Mouse (Mus musculus): ENCODE data around the gene Slc7a15.

- no peak for TF ChIP-seq USF2 (IDR thresholded peaks at IDR 0.05; ENCODE audit: borderline replicate concordance in 1 of 2, insufficient read depth in 1 of 2, low read depth in 1 of 2, low read length in 2 of 2)
- TF ChIP-seq POLR2A (IDR thresholded peaks at IDR 0.05; ENCODE audit: control insufficient read depth in 1 of 2, insufficient read depth in 1 of 2, low read depth in 1 of 2, low read length in 2 of 2, poor library complexity in 1 of 2), result no peak
- TF ChIP-seq CTCF (IDR thresholded peaks at IDR 0.05 in 2 of 3, conservative IDR thresholded peaks at IDR 0.05 in 1 of 3; ENCODE audit: control insufficient read depth in 1 of 3, insufficient read depth in 1 of 3, low read depth in 2 of 3, low read length in 3 of 3, poor library complexity in 1 of 3, severe bottlenecking in 1 of 3), result no peak
- TF ChIP-seq TAL1 (IDR thresholded peaks at IDR 0.05; ENCODE audit: low read length), result no peak
- TF ChIP-seq ZNF384 (IDR thresholded peaks at IDR 0.05; ENCODE audit: low read depth, low read length), result no peak
- no peak for TF ChIP-seq MAZ (IDR thresholded peaks at IDR 0.05; ENCODE audit: low read depth, low read length)
- no peak for TF ChIP-seq NELFE (IDR thresholded peaks at IDR 0.05; ENCODE audit: low read depth, low read length)
- TF ChIP-seq SIN3A (IDR thresholded peaks at IDR 0.05; ENCODE audit: low read length), result no peak
Observed at GRCm38 (mm10) chr12:8524062-8524461, 74.8 kb downstream of the Slc7a15 start.

Data from MEL (cell line).